Mouse (Mus musculus) spleen, adult 18-20 months (tissue): Measurements from ENCODE around the gene Ctnna3.
"Not testable (repeated sequence)": the region's sequence is repeated elsewhere in the genome, so short reads cannot be mapped to it uniquely, and the experiment has no call there.

Experiments used
- DNase-seq, 2 experiments: peaks; one replicate each; pipeline ENCODE4 v3.0.0; 2022; ENCODE audit warnings: mixed read lengths in 2 of 2

Gene Ctnna3

GRCm38 (mm10) chr10:64086183-64086566, 656.3 kb downstream of the Ctnna3 start:
- DNase-seq = no peak

DNA sequence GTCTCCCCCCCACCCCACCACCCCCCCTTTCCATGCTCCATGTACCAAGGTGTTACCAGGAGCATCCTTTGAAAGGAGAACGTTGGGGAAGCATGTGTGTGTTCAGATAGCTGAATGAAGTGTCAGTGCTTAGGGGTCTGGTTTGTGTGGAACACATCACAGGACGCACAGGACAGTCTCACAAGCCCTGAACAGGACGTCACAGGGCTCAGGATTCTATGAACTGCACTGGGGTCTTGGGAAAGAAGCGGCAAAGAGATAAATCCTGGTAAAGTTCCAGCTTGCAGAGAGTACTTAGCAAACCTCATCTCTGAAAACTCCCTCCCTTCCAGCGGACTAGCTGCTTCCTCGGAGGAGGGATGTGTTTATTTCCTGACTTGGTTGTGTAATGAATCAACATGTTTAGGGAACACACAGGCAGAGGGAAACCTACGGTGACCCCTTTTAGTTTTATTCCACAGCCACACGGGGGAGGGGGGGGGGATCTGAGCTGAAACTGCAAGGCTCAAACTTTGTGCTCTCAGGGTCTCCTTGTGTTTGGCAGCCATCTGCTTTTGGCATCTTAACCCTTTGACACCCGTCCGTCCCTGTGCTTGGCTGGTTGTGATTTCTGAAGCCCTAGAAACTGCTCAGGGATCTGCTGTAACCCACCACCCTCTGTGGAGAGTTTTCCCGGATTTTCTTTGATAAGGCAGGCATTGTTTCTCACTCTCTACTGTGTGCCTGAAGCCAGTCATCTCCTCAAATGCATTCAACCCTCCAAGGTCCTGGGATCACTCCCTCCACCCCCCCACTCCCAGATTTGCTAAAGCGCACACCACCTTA, 656.9 kb downstream of the Ctnna3 start:
- DNase-seq = no peak

- DNase-seq = no peak
Measured at GRCm38 (mm10) chr10:64087521-64087920, 657.6 kb downstream of the Ctnna3 start.

DNA sequence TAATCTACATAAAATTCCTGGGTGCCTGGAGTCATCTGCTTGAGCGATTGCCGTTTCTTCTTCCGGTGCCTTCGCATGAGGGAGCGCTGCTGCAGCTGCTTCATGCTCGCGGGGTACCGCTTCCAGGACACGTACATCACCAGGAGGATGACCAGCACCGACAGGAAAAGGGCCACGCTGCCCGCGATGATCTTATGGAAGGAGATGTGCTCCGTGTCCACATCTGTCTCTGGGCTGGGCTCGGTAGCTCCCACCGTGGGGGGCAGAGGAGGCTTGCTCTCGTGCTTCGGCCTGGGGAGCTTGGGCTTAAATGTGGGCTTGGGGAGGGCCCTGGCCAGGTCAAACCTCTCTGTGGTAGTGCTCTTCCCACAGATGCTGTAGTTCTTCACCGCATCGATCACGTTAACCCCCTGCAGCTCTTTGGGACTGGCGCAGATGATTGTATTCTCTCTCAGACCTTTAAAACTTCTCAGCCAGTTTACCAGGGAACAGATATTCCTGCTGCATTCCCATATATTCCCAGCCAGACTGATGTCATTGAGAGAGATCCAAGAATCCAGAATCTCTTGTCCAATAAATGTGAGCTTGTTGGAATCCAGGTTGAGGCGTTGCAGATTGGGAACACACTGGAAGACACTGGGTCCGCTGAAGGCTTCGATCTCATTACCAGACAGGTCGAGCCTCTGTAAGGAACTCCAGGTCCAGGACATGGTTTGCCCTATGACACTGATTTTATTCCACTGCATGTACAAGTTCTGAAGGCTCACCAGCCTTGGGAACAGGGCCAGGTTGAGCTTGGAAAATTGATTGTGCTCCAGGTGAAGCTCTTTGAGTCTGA, 658.3 kb downstream of the Ctnna3 start:
- no peak for DNase-seq

- no peak for DNase-seq
Measured at GRCm38 (mm10) chr10:64088774-64089460, 659.0 kb downstream of the Ctnna3 start.

- no peak for DNase-seq
Measured at GRCm38 (mm10) chr10:64089680-64090460, 660.0 kb downstream of the Ctnna3 start, which contains the start of gene Lrrtm3. Gene Lrrtm3 (minus strand): TSS chr10:64090277.

DNA sequence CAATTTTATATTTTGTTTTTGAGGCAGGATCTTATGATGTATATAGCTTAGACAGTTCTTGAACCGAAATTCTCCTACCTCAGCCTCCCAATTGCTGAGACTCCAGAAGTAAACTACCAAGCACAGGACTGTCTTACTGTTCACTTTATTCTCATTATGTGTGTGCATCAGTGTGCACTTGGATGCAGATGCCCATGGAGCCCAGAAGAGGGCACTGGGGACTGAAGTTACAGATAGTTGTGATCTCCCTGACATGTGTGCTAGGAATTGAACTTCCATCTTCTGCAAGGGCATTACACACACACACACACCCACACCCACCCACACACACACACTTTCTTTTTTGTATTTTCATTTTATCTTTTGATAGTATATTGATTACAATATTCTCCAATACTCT, 666.6 kb downstream of the Ctnna3 start:
- no peak for DNase-seq

GRCm38 (mm10) chr10:64115246-64115645, 685.3 kb downstream of the Ctnna3 start:
- no peak for DNase-seq

- DNase-seq = no peak
Measured at GRCm38 (mm10) chr10:64118833-64119232, 688.9 kb downstream of the Ctnna3 start.

GRCm38 (mm10) chr10:64130397-64131150, 700.7 kb downstream of the Ctnna3 start:
- DNase-seq = no peak

- no peak for DNase-seq
Measured at GRCm38 (mm10) chr10:64133461-64133860, 703.6 kb downstream of the Ctnna3 start.

GRCm38 (mm10) chr10:64135481-64135880, 705.6 kb downstream of the Ctnna3 start:
- DNase-seq = no peak

GRCm38 (mm10) chr10:64146511-64146910, 716.6 kb downstream of the Ctnna3 start:
- DNase-seq = no peak

DNA sequence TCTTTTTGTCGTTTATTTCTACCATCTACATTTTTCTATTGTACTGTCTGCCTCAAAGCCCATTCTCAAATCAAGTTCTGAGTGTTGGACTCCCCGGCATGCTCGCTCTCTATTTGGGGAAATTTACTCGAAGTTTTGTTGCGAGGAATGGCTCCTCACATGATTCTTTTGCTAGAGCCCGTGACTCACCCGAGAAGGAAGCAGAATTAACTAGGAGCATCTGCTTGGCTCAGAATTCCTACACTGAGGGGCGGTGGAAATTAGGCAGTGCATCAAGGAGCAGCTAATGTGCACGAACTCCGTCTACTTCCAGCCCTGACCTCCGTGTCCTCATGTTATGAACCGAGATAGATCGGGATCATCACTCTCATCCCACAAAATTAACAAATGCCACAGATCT, 751.8 kb downstream of the Ctnna3 start:
- DNase-seq = no peak

GRCm38 (mm10) chr10:64182731-64183130, 752.8 kb downstream of the Ctnna3 start:
- no peak for DNase-seq

GRCm38 (mm10) chr10:64188046-64188445, 758.1 kb downstream of the Ctnna3 start:
- no peak for DNase-seq

DNA sequence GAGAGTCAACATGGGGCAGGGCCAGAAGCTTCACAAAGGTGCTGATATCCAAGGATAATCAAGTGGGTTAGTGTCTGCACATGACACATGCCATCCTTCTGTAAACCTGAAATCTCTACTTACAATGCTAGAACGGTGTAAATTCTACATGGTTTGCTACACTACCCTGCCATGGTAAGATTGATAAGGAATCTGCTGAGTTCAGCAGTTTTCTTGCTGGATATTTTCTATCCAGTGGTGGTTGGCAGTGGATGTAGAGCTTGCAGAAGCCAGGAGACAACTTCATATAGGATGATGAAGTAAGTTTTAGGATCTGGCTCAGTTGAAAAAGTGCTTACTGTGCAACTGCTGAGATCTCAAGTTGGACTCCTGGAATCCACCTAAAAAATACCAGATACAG, 767.7 kb downstream of the Ctnna3 start:
- DNase-seq = no peak

GRCm38 (mm10) chr10:64215632-64216031, 785.7 kb downstream of the Ctnna3 start:
- no peak for DNase-seq

DNA sequence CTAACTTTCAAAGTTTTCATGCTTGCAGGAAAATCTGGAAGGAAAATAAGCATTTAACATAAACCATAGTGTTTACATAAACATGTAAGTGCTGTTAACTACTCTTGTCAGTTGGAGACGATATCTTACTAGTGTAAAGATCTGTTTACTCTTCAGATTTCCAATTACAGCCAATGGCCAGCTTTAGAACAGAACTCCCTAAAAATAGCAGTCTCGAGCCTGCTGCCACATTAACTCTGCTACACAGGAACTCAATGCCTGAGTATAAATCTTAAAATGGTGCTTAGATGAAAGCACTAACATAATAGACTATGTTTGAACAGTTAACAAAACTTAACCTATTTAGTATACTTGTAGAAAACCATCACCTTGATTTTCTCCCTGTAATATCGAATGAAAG, 793.1 kb downstream of the Ctnna3 start:
- DNase-seq = no peak

- no peak for DNase-seq
Measured at GRCm38 (mm10) chr10:64224007-64224406, 794.1 kb downstream of the Ctnna3 start.

DNA sequence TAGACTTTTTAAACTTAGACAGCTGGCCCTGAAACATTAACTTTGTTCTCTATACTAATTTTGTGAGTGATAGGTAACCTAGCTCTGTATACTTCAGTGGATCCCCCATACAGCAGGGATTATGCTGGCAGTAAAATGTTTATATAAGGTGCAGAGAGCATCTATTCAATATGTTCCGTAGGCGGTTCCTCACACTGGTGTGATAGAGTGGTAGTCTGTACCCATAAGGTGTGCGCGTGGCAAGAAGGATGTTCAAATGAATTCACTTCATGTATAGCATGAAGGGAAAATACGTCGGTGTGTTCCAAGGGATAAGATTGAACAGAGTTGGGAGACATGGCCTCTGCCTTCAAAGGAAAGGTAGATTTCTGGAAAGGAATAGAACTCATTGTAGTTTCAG, 794.5 kb downstream of the Ctnna3 start:
- DNase-seq = no peak

GRCm38 (mm10) chr10:64225826-64226225, 795.9 kb downstream of the Ctnna3 start:
- not testable (repeated sequence) for DNase-seq
